In genomic region chr2:119498859-119499258, GRCm38 (mm10) we compare ENCODE assay signal across 16 mouse cellular contexts.
"Had no signal": no experiment of that assay in that cellular context is flagged by ENCODE, and none has a peak within 500 bp of the region (broad histone marks: within the 10 kb centered on the region; RNA-seq: fewer than 3 reads in every experiment).

No protein-coding gene starts in this region.

- H3K4me2 ChIP-seq: neural tube, embryonic 13.5 days; neural tube, embryonic 15.5 days; stomach, embryonic 15.5 days had no signal

- DNase-seq: retina, postnatal 1 day; right cerebral cortex, adult 18-20 months; right cerebral cortex, postnatal 14 days; right cerebral cortex, postnatal 25 days; right cerebral cortex, postnatal 4 days; spleen, adult 18-20 months; thymus, adult 18-20 months; thymus, adult 2 months; thymus, postnatal 14 days; thymus, postnatal 25 days; thymus, postnatal 36 days; thymus, postnatal 4 days had no signal

- H3K36me3 ChIP-seq: neural tube, embryonic 13.5 days; neural tube, embryonic 15.5 days; stomach, embryonic 15.5 days had no signal

- H3K4me1 ChIP-seq: neural tube, embryonic 13.5 days; neural tube, embryonic 15.5 days; stomach, embryonic 15.5 days had no signal

- H3K27me3 ChIP-seq: neural tube, embryonic 13.5 days; stomach, embryonic 15.5 days had no signal

- H3K9ac ChIP-seq: neural tube, embryonic 13.5 days; neural tube, embryonic 15.5 days; stomach, embryonic 15.5 days had no signal

- H3K9me3 ChIP-seq: neural tube, embryonic 13.5 days; neural tube, embryonic 15.5 days; stomach, embryonic 15.5 days had no signal

- H3K27ac ChIP-seq: neural tube, embryonic 13.5 days; neural tube, embryonic 15.5 days; stomach, embryonic 15.5 days; stomach, postnatal 0 days had no signal

- H3K4me3 ChIP-seq: neural tube, embryonic 13.5 days; neural tube, embryonic 15.5 days; stomach, embryonic 15.5 days had no signal
